Mouse (Mus musculus) midbrain, embryonic 14.5 days (tissue): ENCODE results near the gene Iscu. TPM values are rescaled to one million over a fixed set of nuclear protein-coding genes. Genes with fewer than 3 reads are reported as not detected.

Experiments
- ATAC-seq: fragments of 200-750 bp; cut with Nextera tagmentation; 2 replicates; pipeline ENCODE4 v1.8.0; 2017; ENCODE audit warnings: moderate number of reproducible peaks, moderate library complexity; ENCODE audit not compliant: low FRiP score, low TSS enrichment
- DNase-seq: peaks from one replicate; pipeline ENCODE4 v3.0.0-alpha.2; 2015
- H3K27ac ChIP-seq: fragments of 300-500 bp; sonication (generic); replicated peaks from 2 replicates; pipeline ENCODE4 v1.5.1; 2014; ENCODE audit warnings: mild to moderate bottlenecking, low read depth, low read length, moderate library complexity
- H3K27me3 ChIP-seq: fragments of 300-500 bp; sonication (generic); 2 replicates; pipeline ENCODE4 v1.6.1; 2014; ENCODE audit warnings: low read length, control low read depth, mixed read lengths; ENCODE audit not compliant: control insufficient read depth, insufficient read depth
- H3K36me3 ChIP-seq: fragments of 300-500 bp; sonication (generic); 2 replicates; pipeline ENCODE4 v1.6.1; 2014; ENCODE audit warnings: low read length, control low read depth; ENCODE audit not compliant: control insufficient read depth, insufficient read depth
- H3K4me1 ChIP-seq: fragments of 300-500 bp; sonication (generic); 2 replicates; pipeline ENCODE4 v1.6.1; 2014; ENCODE audit warnings: mild to moderate bottlenecking, antibody characterized with exemption, low read length, control low read depth; ENCODE audit not compliant: control insufficient read depth, insufficient read depth
- H3K4me2 ChIP-seq: fragments of 300-500 bp; sonication (generic); 2 replicates; pipeline ENCODE4 v1.6.1; 2014; ENCODE audit warnings: mild to moderate bottlenecking, low read length, moderate library complexity
- H3K4me3 ChIP-seq: fragments of 300-500 bp; sonication (generic); replicated peaks from 2 replicates; pipeline ENCODE4 v1.5.1; 2014; ENCODE audit warnings: low read depth, low read length
- H3K9ac ChIP-seq: fragments of 300-500 bp; sonication (generic); replicated peaks from 2 replicates; pipeline ENCODE4 v1.6.1; 2014; ENCODE audit warnings: mild to moderate bottlenecking, low read length, moderate library complexity
- H3K9me3 ChIP-seq: fragments of 300-500 bp; sonication (generic); 2 replicates; pipeline ENCODE4 v1.6.1; 2016; ENCODE audit warnings: low read length, control low read depth, mixed read lengths; ENCODE audit not compliant: control insufficient read depth
- WGBS: fragments of 180-500 bp; shearing (Covaris S2); extraction: QIAGEN DNeasy Blood & Tissue Kit; methylation state at CpG from one replicate; pipeline ENCODE4 v1.1.7; 2014; 5-methylcytosine and 5-hydroxymethylcytosine counted together
- polyA plus RNA-seq: library from polyadenylated mRNA; unstranded; fragments of >200 nt; fragmentation: Nextera tagmentation; extraction: Ambion mirVana; gene quantifications from 2 replicates; pipeline ENCODE4 v1.2.1, GENCODE M21; 2014

Gene Iscu
- 87.6 and 92.2 TPM in 2 replicates for polyA plus RNA-seq

GRCm38 (mm10) chr5:113772450-113772895 lies at the start of gene Iscu, which contains the start of gene Sart3:
TSS of gene Iscu (plus strand) at chr5:113772748.
TSS of gene Sart3 (minus strand) at chr5:113772510.
- WGBS, result under 1% methylated on average over 49 of the region's 49 CpGs
- ATAC-seq, result peak; percentile 87
- H3K4me3 ChIP-seq, result peak within 1 kb of the TSS; percentile 99
- DNase-seq, result peak; percentile 99
- H3K4me2 ChIP-seq, result peak within 1 kb of the TSS; percentile 89
- no peaks in the 10 kb centered on the region for H3K9me3 ChIP-seq
- peak within 1 kb of the TSS; percentile 98 for H3K27ac ChIP-seq
- no peaks in the 10 kb centered on the region for H3K27me3 ChIP-seq
- peaks cover 12% of the 10 kb centered on the region for H3K4me1 ChIP-seq
- H3K9ac ChIP-seq, result peak within 1 kb of the TSS; percentile 86
- peaks cover 37% of the 10 kb centered on the region for H3K36me3 ChIP-seq

DNA sequence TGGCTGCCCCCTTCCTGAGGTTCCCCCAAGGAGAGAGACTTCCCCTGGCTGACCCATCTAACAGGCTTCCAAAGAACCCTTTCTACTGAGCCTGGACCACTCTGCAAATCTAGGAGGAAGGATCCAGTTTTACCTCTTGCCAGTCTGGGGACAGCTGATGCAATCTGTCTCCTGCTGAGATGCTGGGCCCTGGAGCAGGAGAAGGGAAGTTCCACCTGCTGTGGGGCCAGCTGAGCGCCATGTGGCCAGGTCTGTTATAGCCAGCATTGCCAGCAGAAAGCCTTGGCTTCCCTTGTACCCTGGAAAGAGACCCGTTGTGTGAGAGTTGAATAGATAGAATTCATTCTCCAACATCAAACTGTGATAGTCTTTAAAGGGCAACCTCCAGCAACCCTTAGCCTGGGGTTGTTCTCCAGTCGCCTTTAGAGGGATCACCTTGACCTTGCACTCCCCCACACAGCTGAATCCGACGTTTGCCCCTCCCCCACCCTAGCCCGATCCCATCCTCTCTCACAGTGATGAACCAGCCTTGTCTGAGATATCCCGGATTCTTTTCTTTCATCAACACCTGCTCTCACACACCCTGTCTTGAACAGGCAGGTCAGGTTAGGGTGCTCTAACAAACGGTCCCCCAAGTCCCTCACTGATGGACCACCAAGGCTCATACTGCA lies 48.8 kb upstream of the Iscu start:
- DNase-seq, result no peak

GRCm38 (mm10) chr5:113724446-113724845 lies 48.1 kb upstream of the Iscu start, which contains the start of gene 1700069L16Rik:
TSS of gene 1700069L16Rik (minus strand) at chr5:113724772.
- Histone ChIP-seq H3K36me3 (no peaks in the 10 kb centered on the region), H3K4me2 (no peak within 1 kb of the TSS), H3K9me3 (no peaks in the 10 kb centered on the region), H3K9ac (no peak within 1 kb of the TSS), H3K27ac (no peak within 1 kb of the TSS), H3K4me1 (peaks cover 8% of the 10 kb centered on the region), H3K4me3 (no peak within 1 kb of the TSS), H3K27me3 (no peaks in the 10 kb centered on the region)
- 5% methylated on average over 15 of the region's 15 CpGs for WGBS
- 0 out of 2 replicates have a peak, but pooled peaks have one; percentile 20 for ATAC-seq
- peak; percentile 95 for DNase-seq

More for the DNA sequence above, 48.8 kb upstream of the Iscu start:
- Histone ChIP-seq H3K4me3 (no peak overlapping the region), H3K9ac (no peak overlapping the region), H3K4me2 (no peak overlapping the region), H3K27me3 (no peaks in the 10 kb centered on the region), H3K4me1 (peaks cover 14% of the 10 kb centered on the region), H3K27ac (no peak overlapping the region), H3K9me3 (no peaks in the 10 kb centered on the region), H3K36me3 (no peaks in the 10 kb centered on the region)
- no peak for ATAC-seq
- 41% methylated on average over 8 of the region's 8 CpGs for WGBS

- Histone ChIP-seq H3K27ac (no peak overlapping the region), H3K4me3 (no peak overlapping the region), H3K27me3 (no peaks in the 10 kb centered on the region), H3K4me2 (no peak overlapping the region), H3K9ac (no peak overlapping the region), H3K4me1 (peaks cover 8% of the 10 kb centered on the region), H3K36me3 (no peaks in the 10 kb centered on the region), H3K9me3 (no peaks in the 10 kb centered on the region)
- DNase-seq (no peak), ATAC-seq (no peak)
- WGBS, result 57% methylated on average over 12 of the region's 12 CpGs
These were observed 47.1 kb upstream of the Iscu start for GRCm38 (mm10) chr5:113725417-113725816.

DNA sequence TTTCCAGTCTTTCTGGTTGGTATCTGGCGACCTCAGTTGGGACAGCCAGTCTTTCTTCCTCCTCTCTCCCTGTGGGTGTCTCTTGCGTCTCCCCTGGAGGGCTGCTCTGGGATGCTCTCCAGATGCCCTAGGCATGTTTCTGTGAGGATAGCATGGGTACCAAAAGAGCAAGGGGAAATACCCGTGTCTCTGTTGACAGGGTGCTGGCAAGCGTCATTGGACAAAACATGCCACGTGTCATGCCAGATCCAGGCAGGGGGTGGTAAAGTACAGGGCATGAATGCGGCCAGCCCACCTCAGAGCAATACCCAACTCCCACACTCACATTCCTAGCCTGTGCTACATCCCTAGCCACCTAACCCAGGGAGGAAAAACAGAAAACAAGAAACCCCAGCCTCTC lies 45.9 kb upstream of the Iscu start:
- H3K27ac ChIP-seq, result no peak overlapping the region
- H3K4me3 ChIP-seq, result no peak overlapping the region
- 79% methylated on average over 6 of the region's 6 CpGs for WGBS
- DNase-seq, result no peak
- H3K27me3 ChIP-seq, result no peaks in the 10 kb centered on the region
- peaks cover 16% of the 10 kb centered on the region for H3K4me1 ChIP-seq
- no peak overlapping the region for H3K9ac ChIP-seq
- ATAC-seq, result no peak
- H3K4me2 ChIP-seq, result no peak overlapping the region
- H3K36me3 ChIP-seq, result no peaks in the 10 kb centered on the region
- no peaks in the 10 kb centered on the region for H3K9me3 ChIP-seq

DNA sequence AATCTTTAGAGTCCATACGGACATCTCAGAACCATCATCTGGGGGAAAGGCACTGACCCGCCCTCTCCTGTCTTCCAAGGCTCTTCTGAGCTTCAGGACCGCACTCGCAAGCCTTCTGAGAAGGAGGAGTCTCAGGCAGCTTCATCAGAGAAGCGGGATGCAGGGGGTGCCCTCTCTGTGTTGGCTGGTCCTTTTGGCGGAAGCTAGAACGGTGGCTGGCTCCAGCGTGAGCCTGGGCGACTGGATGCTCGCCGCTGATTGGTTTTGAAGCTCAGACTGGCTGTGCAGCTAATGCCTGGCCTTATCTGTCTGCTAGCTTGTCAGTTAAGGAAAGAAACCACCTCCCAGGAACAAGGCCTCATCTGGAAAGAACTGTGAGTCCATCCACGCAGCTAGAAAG lies 45.3 kb upstream of the Iscu start:
- no peaks in the 10 kb centered on the region for H3K27me3 ChIP-seq
- H3K9me3 ChIP-seq, result no peaks in the 10 kb centered on the region
- DNase-seq (no peak), ATAC-seq (no peak)
- no peak overlapping the region for H3K9ac ChIP-seq
- peaks cover 16% of the 10 kb centered on the region for H3K4me1 ChIP-seq
- H3K27ac ChIP-seq, result no peak overlapping the region
- H3K4me2 ChIP-seq, result no peak overlapping the region
- H3K36me3 ChIP-seq, result no peaks in the 10 kb centered on the region
- WGBS, result 68% methylated on average over 12 of the region's 12 CpGs
- H3K4me3 ChIP-seq, result no peak overlapping the region

GRCm38 (mm10) chr5:113728011-113728410 lies 44.5 kb upstream of the Iscu start:
- ATAC-seq (no peak), DNase-seq (no peak)
- H3K4me1 ChIP-seq, result peaks cover 16% of the 10 kb centered on the region
- 83% methylated on average over 7 of the region's 7 CpGs for WGBS
- no peak overlapping the region for H3K4me2 ChIP-seq
- no peak overlapping the region for H3K4me3 ChIP-seq
- no peaks in the 10 kb centered on the region for H3K9me3 ChIP-seq
- H3K27me3 ChIP-seq, result no peaks in the 10 kb centered on the region
- H3K36me3 ChIP-seq, result no peaks in the 10 kb centered on the region
- no peak overlapping the region for H3K27ac ChIP-seq
- H3K9ac ChIP-seq, result no peak overlapping the region

DNA sequence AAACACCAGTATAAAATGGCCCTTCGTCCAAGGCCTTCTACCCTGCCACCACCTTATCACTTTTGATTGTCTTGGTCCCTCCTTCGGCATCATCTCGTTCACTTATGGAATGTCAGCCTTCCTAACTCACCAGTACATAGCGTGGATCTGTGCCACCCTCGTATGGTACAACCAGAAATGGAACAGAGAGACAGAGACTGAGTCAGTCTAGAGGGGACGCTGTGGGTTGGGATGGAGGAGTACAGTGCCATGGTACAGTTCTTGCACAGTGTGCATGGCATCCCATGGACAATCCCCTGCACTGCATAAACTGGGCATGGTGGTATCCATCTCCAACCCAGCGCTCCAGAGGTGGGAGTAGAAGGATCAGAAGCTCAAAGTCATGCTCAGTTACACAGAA lies 43.9 kb upstream of the Iscu start:
- Histone ChIP-seq H3K9me3 (no peaks in the 10 kb centered on the region), H3K4me2 (no peak overlapping the region), H3K27me3 (no peaks in the 10 kb centered on the region), H3K4me1 (peaks cover 12% of the 10 kb centered on the region), H3K9ac (no peak overlapping the region), H3K4me3 (no peak overlapping the region), H3K36me3 (no peaks in the 10 kb centered on the region), H3K27ac (no peak overlapping the region)
- DNase-seq (no peak), ATAC-seq (no peak)
- WGBS, result 88% methylated on average over 7 of the region's 7 CpGs

- Histone ChIP-seq H3K4me2 (no peak overlapping the region), H3K27ac (0 out of 2 replicates have a peak overlapping the region, but pooled peaks have one; percentile 52), H3K9me3 (no peaks in the 10 kb centered on the region), H3K4me3 (no peak overlapping the region), H3K9ac (no peak overlapping the region), H3K36me3 (no peaks in the 10 kb centered on the region), H3K27me3 (no peaks in the 10 kb centered on the region), H3K4me1 (peaks cover 16% of the 10 kb centered on the region)
- ATAC-seq (no peak), DNase-seq (peak; percentile 64)
- 44% methylated on average over 7 of the region's 7 CpGs for WGBS
These were observed 41.9 kb upstream of the Iscu start for GRCm38 (mm10) chr5:113730641-113731121.
